Mouse (Mus musculus) small intestine, adult 2 months (tissue): ENCODE results near the gene Tmprss13. TPM values are rescaled to one million over a fixed set of nuclear protein-coding genes. Genes with fewer than 3 reads are reported as not detected.
A peak's percentile ranks its signal among the peaks of the same experiment; 100 is the strongest.

Experiments
- H3K27ac ChIP-seq: fragments of 200-500 bp; 2 replicates; pipeline ENCODE4 v1.5.1; 2012; ENCODE audit warnings: low read depth, low read length, control low read depth, inconsistent platforms; ENCODE audit not compliant: insufficient read depth
- H3K27me3 ChIP-seq: fragments of 200-500 bp; 2 replicates; pipeline ENCODE4 v1.6.1; 2012; ENCODE audit warnings: mild to moderate bottlenecking, moderate library complexity, low read length, inconsistent platforms; ENCODE audit not compliant: control insufficient read depth, insufficient read depth
- H3K36me3 ChIP-seq: fragments of 200-500 bp; 2 replicates; pipeline ENCODE4 v1.6.1; 2012; ENCODE audit warnings: mild to moderate bottlenecking, low read length, control low read depth, inconsistent platforms; ENCODE audit not compliant: control insufficient read depth, insufficient read depth
- H3K4me1 ChIP-seq: fragments of 200-500 bp; 2 replicates; pipeline ENCODE4 v1.6.1; 2012; ENCODE audit warnings: low read length, inconsistent platforms, mixed read lengths; ENCODE audit not compliant: control insufficient read depth, insufficient read depth, insufficient read length
- H3K4me3 ChIP-seq: fragments of 200-500 bp; 2 replicates; pipeline ENCODE4 v1.5.1; 2012; ENCODE audit warnings: low read depth, mild to moderate bottlenecking, control low read depth, inconsistent platforms, low read length, moderate library complexity
- CTCF ChIP-seq: fragments of 200-500 bp; IDR thresholded peaks from 2 replicates; pipeline ENCODE4 v1.5.1; 2012; ENCODE audit warnings: low read depth, mild to moderate bottlenecking, control low read depth, inconsistent platforms, low read length, moderate library complexity, mixed read lengths; ENCODE audit not compliant: insufficient replicate concordance, insufficient read length; ENCODE audit errors: extremely low read depth
- POLR2A ChIP-seq: fragments of 200-500 bp; IDR thresholded peaks from 2 replicates; pipeline ENCODE4 v1.6.1; 2012; ENCODE audit warnings: low read depth, mild to moderate bottlenecking, control low read depth, inconsistent platforms, low read length, moderate library complexity
- WGBS: fragments of 180-500 bp; shearing (Covaris S2); methylation state at CpG from one replicate; pipeline ENCODE4 v1.1.7; 2018; 5-methylcytosine and 5-hydroxymethylcytosine counted together
- polyA plus RNA-seq: library from polyadenylated mRNA; depleted of rRNA; stranded (reverse); fragments of >200 nt; gene quantifications from 2 replicates; pipeline ENCODE4 v1.2.3, GENCODE M21; 2012

Gene Tmprss13
- polyA plus RNA-seq, 1 experiment: 0.04 TPM

- Histone ChIP-seq H3K27me3 (no peaks in the 10 kb centered on the region), H3K36me3 (no peaks in the 10 kb centered on the region), H3K27ac (no peak overlapping the region), H3K4me1 (no peaks in the 10 kb centered on the region), H3K4me3 (no peak overlapping the region)
- 51% methylated on average over 7 of the region's 7 CpGs for WGBS
- TF ChIP-seq POLR2A: no peak
- TF ChIP-seq CTCF: no peak
Observed at GRCm38 (mm10) chr9:45358356-45358755, 39.5 kb downstream of the Tmprss13 start.

- Histone ChIP-seq H3K4me3 (no peak overlapping the region), H3K27me3 (no peaks in the 10 kb centered on the region), H3K4me1 (no peaks in the 10 kb centered on the region), H3K27ac (no peak overlapping the region), H3K36me3 (no peaks in the 10 kb centered on the region)
- 19% methylated on average over 2 of the region's 2 CpGs for WGBS
- TF ChIP-seq POLR2A: no peak
- TF ChIP-seq CTCF: no peak
Observed at GRCm38 (mm10) chr9:45362051-45362461, 43.2 kb downstream of the Tmprss13 start.

- H3K36me3 ChIP-seq: no peaks in the 10 kb centered on the region
- no peak overlapping the region for H3K4me3 ChIP-seq
- H3K27ac ChIP-seq: no peak overlapping the region
- 62% methylated on average over 7 of the region's 7 CpGs for WGBS
- no peaks in the 10 kb centered on the region for H3K4me1 ChIP-seq
- no peaks in the 10 kb centered on the region for H3K27me3 ChIP-seq
- no peak for TF ChIP-seq CTCF
- no peak for TF ChIP-seq POLR2A
Observed at GRCm38 (mm10) chr9:45363639-45364214, 44.8 kb downstream of the Tmprss13 start.

- Histone ChIP-seq H3K4me1 (no peaks in the 10 kb centered on the region), H3K36me3 (no peaks in the 10 kb centered on the region), H3K27me3 (peaks cover 10% of the 10 kb centered on the region), H3K27ac (no peak overlapping the region), H3K4me3 (no peak overlapping the region)
- WGBS: 67% methylated on average over 8 of the region's 8 CpGs
- TF ChIP-seq CTCF (no peak), POLR2A (no peak)
Observed at GRCm38 (mm10) chr9:45367716-45368115, 48.8 kb downstream of the Tmprss13 start.

- no peak for TF ChIP-seq CTCF
- TF ChIP-seq POLR2A: no peak
- Histone ChIP-seq H3K27ac (no peak overlapping the region), H3K36me3 (no peaks in the 10 kb centered on the region), H3K4me1 (no peaks in the 10 kb centered on the region), H3K27me3 (peaks cover 10% of the 10 kb centered on the region), H3K4me3 (no peak overlapping the region)
- 52% methylated on average over 5 of the region's 5 CpGs for WGBS
Observed at GRCm38 (mm10) chr9:45368341-45368901, 49.5 kb downstream of the Tmprss13 start.

- WGBS: 2% methylated on average over 28 of the region's 28 CpGs
- Histone ChIP-seq H3K4me1 (no peaks in the 10 kb centered on the region), H3K27ac (no peak within 1 kb of the TSS), H3K27me3 (peaks cover 10% of the 10 kb centered on the region), H3K36me3 (no peaks in the 10 kb centered on the region), H3K4me3 (peak within 1 kb of the TSS; percentile 60)
- TF ChIP-seq CTCF (no peak), POLR2A (no peak)
Observed at GRCm38 (mm10) chr9:45370117-45370561, 51.2 kb downstream of the Tmprss13 start, which contains the start of gene Fxyd6. Fxyd6 (plus strand) TSS chr9:45370185.

GRCm38 (mm10) chr9:45370616-45371336 lies 51.9 kb downstream of the Tmprss13 start:
- 20% methylated on average over 25 of the region's 25 CpGs for WGBS
- H3K27me3 ChIP-seq: peaks cover 10% of the 10 kb centered on the region
- TF ChIP-seq CTCF (no peak), POLR2A (no peak)
- no peaks in the 10 kb centered on the region for H3K4me1 ChIP-seq
- peak overlapping the region; percentile 60 for H3K4me3 ChIP-seq
- H3K27ac ChIP-seq: no peak overlapping the region
- no peaks in the 10 kb centered on the region for H3K36me3 ChIP-seq
